Mouse (Mus musculus) CH12.LX (cell line): ENCODE data around the gene Cdh13. TPM values are rescaled to one million over a fixed set of nuclear protein-coding genes. Genes with fewer than 3 reads are reported as not detected.

Experiments
- DNase-seq: peaks from one replicate; pipeline ENCODE4 v3.0.0-alpha.2; 2013; ENCODE audit errors: extremely low read depth
- H3K27ac ChIP-seq: 2 replicates; pipeline ENCODE4 v1.5.1; 2012; ENCODE audit warnings: low read depth, mild to moderate bottlenecking, control low read depth, moderate library complexity; ENCODE audit not compliant: insufficient read depth
- H3K27me3 ChIP-seq: replicated peaks from 2 replicates; pipeline ENCODE3; 2012; ENCODE audit warnings: inconsistent platforms
- H3K36me3 ChIP-seq, 2 experiments: replicated peaks in 1 of 2; 2 replicates each; pipeline versions ENCODE3 to v1.6.1; 2012; ENCODE audit warnings: inconsistent platforms in 1 of 2, low read length in 1 of 2, mild to moderate bottlenecking in 1 of 2, mixed read lengths in 1 of 2, moderate library complexity in 1 of 2; ENCODE audit not compliant: control insufficient read depth in 1 of 2, insufficient read depth in 1 of 2
- H3K4me1 ChIP-seq, 2 experiments: 2 replicates each; pipeline ENCODE4 v1.6.1; 2012; ENCODE audit warnings: inconsistent platforms in 1 of 2, moderate library complexity in 1 of 2; ENCODE audit not compliant: insufficient read depth in 2 of 2, control insufficient read depth in 1 of 2
- H3K4me2 ChIP-seq: 2 replicates; pipeline ENCODE4 v1.6.1; 2012; ENCODE audit warnings: low read depth, mild to moderate bottlenecking, control low read depth; ENCODE audit not compliant: poor library complexity, insufficient read depth, severe bottlenecking
- H3K4me3 ChIP-seq, 3 experiments: fragments of 150-350 bp in 1 of 3; sonication (generic) in 1 of 3; replicated peaks in 1 of 3; 2 replicates each; pipeline versions ENCODE3 to v1.5.1; 2011 to 2012; ENCODE audit warnings: low read depth in 2 of 3, low read length in 2 of 3, mild to moderate bottlenecking in 2 of 3, moderate library complexity in 2 of 3, control low read depth in 1 of 3, improper control_type of control experiment in 1 of 3, inconsistent platforms in 1 of 3, mixed read lengths in 1 of 3; ENCODE audit not compliant: poor library complexity in 1 of 3
- H3K79me2 ChIP-seq: replicated peaks from 2 replicates; pipeline ENCODE4 v1.6.1; 2012; ENCODE audit warnings: mild to moderate bottlenecking, moderate library complexity; ENCODE audit not compliant: control insufficient read depth, poor library complexity, insufficient read depth, severe bottlenecking; ENCODE audit errors: extremely low read depth
- H3K9ac ChIP-seq: 2 replicates; pipeline ENCODE4 v1.6.1; 2012; ENCODE audit warnings: low read depth, mild to moderate bottlenecking, control low read depth, moderate library complexity; ENCODE audit not compliant: insufficient read depth
- H3K9me3 ChIP-seq: replicated peaks from 2 replicates; pipeline ENCODE3; 2012; ENCODE audit warnings: low read length, inconsistent platforms, mixed read lengths
- BHLHE40 ChIP-seq: IDR thresholded peaks from 2 replicates; pipeline ENCODE4 v1.6.1; 2011; ENCODE audit warnings: mild to moderate bottlenecking, low read depth, low read length, improper control_type of control experiment
- CHD1 ChIP-seq: IDR thresholded peaks from 2 replicates; pipeline ENCODE4 v1.6.1; 2012; ENCODE audit warnings: low read depth, low read length, improper control_type of control experiment, inconsistent platforms
- ETS1 ChIP-seq: conservative IDR thresholded peaks from 2 replicates; pipeline ENCODE4 v1.6.1; 2012; ENCODE audit warnings: low read depth, mild to moderate bottlenecking, inconsistent platforms, low read length, improper control_type of control experiment, moderate library complexity
- IRF4 ChIP-seq: IDR thresholded peaks from 2 replicates; pipeline ENCODE4 v1.6.1; 2014; ENCODE audit warnings: low read depth, mild to moderate bottlenecking, inconsistent platforms, low read length, improper control_type of control experiment
- JUN ChIP-seq: IDR thresholded peaks from 2 replicates; pipeline ENCODE4 v1.6.1; 2011; ENCODE audit warnings: low read depth, mild to moderate bottlenecking, low read length, improper control_type of control experiment, moderate library complexity; ENCODE audit not compliant: insufficient read depth
- MAX ChIP-seq: IDR thresholded peaks from 2 replicates; pipeline ENCODE4 v1.6.1; 2011; ENCODE audit warnings: low read length, improper control_type of control experiment
- MAZ ChIP-seq: IDR thresholded peaks from 2 replicates; pipeline ENCODE4 v1.6.1; 2012; ENCODE audit warnings: low read depth, mild to moderate bottlenecking, inconsistent platforms, low read length, improper control_type of control experiment, moderate library complexity
- MXI1 ChIP-seq: IDR thresholded peaks from 2 replicates; pipeline ENCODE4 v1.6.1; 2011; ENCODE audit warnings: mild to moderate bottlenecking, low read depth, low read length, improper control_type of control experiment
- MYC ChIP-seq: IDR thresholded peaks from 2 replicates; pipeline ENCODE4 v1.6.1; 2011; ENCODE audit warnings: low read depth, mild to moderate bottlenecking, improper control_type of control experiment, low read length
- NELFE ChIP-seq: IDR thresholded peaks from 2 replicates; pipeline ENCODE4 v1.6.1; 2011; ENCODE audit warnings: low read depth, low read length, improper control_type of control experiment
- RCOR1 ChIP-seq: conservative IDR thresholded peaks from 2 replicates; pipeline ENCODE4 v1.6.1; 2012; ENCODE audit warnings: low read depth, mild to moderate bottlenecking, inconsistent platforms, low read length, improper control_type of control experiment
- TBP ChIP-seq: conservative IDR thresholded peaks from 2 replicates; pipeline ENCODE4 v1.6.1; 2011; ENCODE audit warnings: low read depth, low read length, improper control_type of control experiment
- UBTF ChIP-seq: IDR thresholded peaks from 2 replicates; pipeline ENCODE4 v1.6.1; 2012; ENCODE audit warnings: low read depth, mild to moderate bottlenecking, inconsistent platforms, low read length, improper control_type of control experiment, moderate library complexity
- USF1 ChIP-seq: IDR thresholded peaks from 2 replicates; pipeline ENCODE4 v1.6.1; 2014; ENCODE audit warnings: low read depth, mild to moderate bottlenecking, inconsistent platforms, low read length, improper control_type of control experiment
- USF2 ChIP-seq: conservative IDR thresholded peaks from 2 replicates; pipeline ENCODE4 v1.6.1; 2011; ENCODE audit warnings: low read depth, low read length, improper control_type of control experiment
- ZKSCAN1 ChIP-seq: IDR thresholded peaks from 2 replicates; pipeline ENCODE4 v1.6.1; 2012; ENCODE audit warnings: low read depth, inconsistent platforms, low read length, improper control_type of control experiment, borderline replicate concordance
- dilution Hi-C: fragments of 300-500 bp; cut with MboI; formaldehyde crosslinking; loops from 2 replicates; pipeline ENCODE4 v1.14.3; 2020; ENCODE audit warnings: low sequenced_read_pairs; ENCODE audit not compliant: extremely low pct_unique_long_range_greater_than_20kb, extremely low pct_ligation_motif_present
- in situ Hi-C: fragments of 300-500 bp; cut with MboI; formaldehyde crosslinking; loops from 3 replicates; pipeline ENCODE4 v1.14.3; 2019; ENCODE audit warnings: low sequenced_read_pairs, low pct_ligation_motif_present, low pct_unique_long_range_greater_than_20kb, mixed read lengths
- polyA plus RNA-seq: library from polyadenylated mRNA; unstranded; fragments of >175 nt; gene quantifications from 2 replicates; pipeline ENCODE4 v1.2.1, GENCODE M21; 2012; ENCODE audit warnings: low read depth; ENCODE audit not compliant: insufficient read length
- total RNA-seq, 2 experiments: library from RNA; depleted of rRNA; stranded (reverse); fragments of 300-350 nt in 1 of 2; fragments of >200 nt in 1 of 2; gene quantifications; 2 replicates each; pipeline ENCODE4 v1.2.3; 2012 to 2014

Gene Cdh13
- total and polyA plus RNA-seq, 3 experiments = not detected

GRCm38 (mm10) chr8:118313426-118314187 is 30.1 kb downstream of the Cdh13 start:
- H3K9me3 ChIP-seq = peaks cover 96% of the 10 kb centered on the region
- dilution Hi-C loops = no loop called here
- H3K4me3 ChIP-seq = no peak overlapping the region
- in situ Hi-C loops = no loop called here
- no peaks in the 10 kb centered on the region for H3K36me3 ChIP-seq
- H3K27me3 ChIP-seq = no peaks in the 10 kb centered on the region
- no peak overlapping the region for H3K9ac ChIP-seq
- TF ChIP-seq TBP (no peak), JUN (no peak), ETS1 (no peak), NELFE (no peak), MXI1 (no peak), USF2 (no peak), IRF4 (no peak), UBTF (no peak)
- no peaks in the 10 kb centered on the region for H3K79me2 ChIP-seq
- no peak overlapping the region for H3K4me2 ChIP-seq
- DNase-seq = no peak
- H3K4me1 ChIP-seq = no peaks in the 10 kb centered on the region
- H3K27ac ChIP-seq = no peak overlapping the region

DNA sequence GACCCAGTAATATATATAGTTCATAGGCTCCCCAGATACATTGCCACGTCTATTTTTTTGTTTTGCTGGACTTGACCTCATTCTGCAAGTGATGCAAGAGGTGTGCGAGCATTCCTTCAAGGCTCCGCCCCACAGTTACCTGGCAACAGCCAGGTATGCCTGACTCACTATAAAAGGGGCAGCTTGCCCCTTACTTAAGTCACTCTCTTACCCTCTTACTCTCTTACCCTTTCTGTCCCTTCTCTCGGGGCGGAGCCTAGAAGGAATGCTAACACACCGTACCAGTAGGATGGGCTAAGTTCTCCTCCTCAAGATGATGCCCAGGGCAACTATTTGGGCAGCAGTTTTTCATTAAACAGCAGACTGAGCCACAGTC is 30.6 kb downstream of the Cdh13 start:
- Histone ChIP-seq H3K79me2 (no peaks in the 10 kb centered on the region), H3K4me2 (no peak overlapping the region), H3K9ac (no peak overlapping the region)
- TF ChIP-seq MYC (no peak), MAZ (no peak), USF1 (no peak), CHD1 (no peak), USF2 (no peak), MAX (no peak), RCOR1 (no peak), ZKSCAN1 (no peak), JUN (no peak), BHLHE40 (no peak)
- TF ChIP-seq, all 38 proteins: peak for 0
- Histone ChIP-seq H3K27ac (no peak overlapping the region), H3K36me3 (no peaks in the 10 kb centered on the region), H3K4me3 (no peak overlapping the region), H3K9me3 (peaks cover 95% of the 10 kb centered on the region), H3K4me1 (no peaks in the 10 kb centered on the region), H3K27me3 (no peaks in the 10 kb centered on the region)
- DNase-seq = no peak
- dilution Hi-C loops = no loop called here
- in situ Hi-C loops = no loop called here
